Mouse (Mus musculus): ENCODE measurements around the gene Il20ra.

GRCm38 (mm10) chr10:19804763-19805162 is 92.4 kb downstream of the Il20ra start:
- TF ChIP-seq CTCF (IDR thresholded peaks at IDR 0.05) (no peak), EP300 (IDR thresholded peaks at IDR 0.05) (no peak)
